ENCODE assay signal across 16 mouse cellular contexts in genomic region chr10:125072401-125072800, GRCm38 (mm10).
"Had no signal": no experiment of that assay in that cellular context is flagged by ENCODE, and none has a peak within 500 bp of the region (broad histone marks: within the 10 kb centered on the region; RNA-seq: fewer than 3 reads in every experiment).

No protein-coding gene starts in this region.

- H3K9ac ChIP-seq: neural tube, embryonic 13.5 days; neural tube, embryonic 15.5 days; stomach, embryonic 15.5 days had no signal

- DNase-seq: retina, postnatal 1 day; right cerebral cortex, adult 18-20 months; right cerebral cortex, postnatal 14 days; right cerebral cortex, postnatal 25 days; right cerebral cortex, postnatal 4 days; spleen, adult 18-20 months; thymus, adult 18-20 months; thymus, adult 2 months; thymus, postnatal 14 days; thymus, postnatal 25 days; thymus, postnatal 36 days; thymus, postnatal 4 days had no signal

- H3K27ac ChIP-seq: neural tube, embryonic 13.5 days; neural tube, embryonic 15.5 days; stomach, embryonic 15.5 days; stomach, postnatal 0 days had no signal

- H3K4me3 ChIP-seq: neural tube, embryonic 13.5 days; neural tube, embryonic 15.5 days; stomach, embryonic 15.5 days had no signal

- H3K4me1 ChIP-seq: neural tube, embryonic 13.5 days; neural tube, embryonic 15.5 days; stomach, embryonic 15.5 days had no signal

- H3K27me3 ChIP-seq: neural tube, embryonic 13.5 days; neural tube, embryonic 15.5 days; stomach, embryonic 15.5 days had no signal

- H3K36me3 ChIP-seq: neural tube, embryonic 13.5 days; neural tube, embryonic 15.5 days; stomach, embryonic 15.5 days had no signal

- H3K4me2 ChIP-seq: neural tube, embryonic 13.5 days; neural tube, embryonic 15.5 days; stomach, embryonic 15.5 days had no signal

- H3K9me3 ChIP-seq: neural tube, embryonic 13.5 days; neural tube, embryonic 15.5 days; stomach, embryonic 15.5 days had no signal
